Mouse (Mus musculus) liver, embryonic 16.5 days (tissue): ENCODE results near the gene Pde12. TPM values are rescaled to one million over a fixed set of nuclear protein-coding genes. Genes with fewer than 3 reads are reported as not detected.

Experiments used
- ATAC-seq: fragments of 200-750 bp; cut with Nextera tagmentation; 2 replicates; pipeline ENCODE4 v1.8.0; 2017; ENCODE audit warnings: low read depth, mild to moderate bottlenecking, moderate number of reproducible peaks, moderate library complexity
- H3K27ac ChIP-seq: fragments of 300-500 bp; sonication (generic); 2 replicates; pipeline ENCODE4 v1.5.1; 2014; ENCODE audit warnings: mild to moderate bottlenecking, low read length
- H3K27me3 ChIP-seq: fragments of 300-500 bp; sonication (generic); 2 replicates; pipeline ENCODE4 v1.6.1; 2014; ENCODE audit warnings: low read depth, low read length, mixed read lengths; ENCODE audit not compliant: control insufficient read depth, insufficient read depth
- H3K36me3 ChIP-seq: fragments of 300-500 bp; sonication (generic); 2 replicates; pipeline ENCODE4 v1.6.1; 2014; ENCODE audit warnings: mild to moderate bottlenecking; ENCODE audit not compliant: control insufficient read depth, insufficient read depth
- H3K4me1 ChIP-seq: fragments of 300-500 bp; sonication (generic); 2 replicates; pipeline ENCODE4 v1.6.1; 2014; ENCODE audit warnings: low read depth, low read length, mixed read lengths; ENCODE audit not compliant: control insufficient read depth
- H3K4me2 ChIP-seq: fragments of 300-500 bp; sonication (generic); 2 replicates; pipeline ENCODE4 v1.6.1; 2014; ENCODE audit warnings: low read depth, low read length, mixed read lengths
- H3K4me3 ChIP-seq: fragments of 300-500 bp; sonication (generic); 2 replicates; pipeline ENCODE4 v1.5.1; 2014; ENCODE audit warnings: low read depth, mild to moderate bottlenecking, low read length
- H3K9ac ChIP-seq: fragments of 300-500 bp; sonication (generic); 2 replicates; pipeline ENCODE4 v1.6.1; 2014; ENCODE audit warnings: low read depth, low read length
- H3K9me3 ChIP-seq: fragments of 300-500 bp; sonication (generic); replicated peaks from 2 replicates; pipeline ENCODE4 v1.6.1; 2016; ENCODE audit warnings: low read length; ENCODE audit not compliant: control insufficient read depth
- WGBS: fragments of 180-500 bp; shearing (Covaris S2); extraction: QIAGEN DNeasy Blood & Tissue Kit; methylation state at CpG from one replicate; pipeline ENCODE4 v1.1.7; 2014; ENCODE audit not compliant: insufficient replicate concordance; 5-methylcytosine and 5-hydroxymethylcytosine counted together
- microRNA-seq: library from miRNA; unstranded; fragments of <30 nt; microRNA quantifications from one replicate; pipeline ENCODE4, GENCODE M21; 2016
- polyA plus RNA-seq: library from polyadenylated mRNA; unstranded; fragments of >200 nt; fragmentation: Nextera tagmentation; extraction: Ambion mirVana; gene quantifications from 2 replicates; pipeline ENCODE4 v1.2.1, GENCODE M21; 2015

Gene Pde12
- polyA plus RNA-seq, 1 experiment from 2014 or later = 4.6 TPM

DNA sequence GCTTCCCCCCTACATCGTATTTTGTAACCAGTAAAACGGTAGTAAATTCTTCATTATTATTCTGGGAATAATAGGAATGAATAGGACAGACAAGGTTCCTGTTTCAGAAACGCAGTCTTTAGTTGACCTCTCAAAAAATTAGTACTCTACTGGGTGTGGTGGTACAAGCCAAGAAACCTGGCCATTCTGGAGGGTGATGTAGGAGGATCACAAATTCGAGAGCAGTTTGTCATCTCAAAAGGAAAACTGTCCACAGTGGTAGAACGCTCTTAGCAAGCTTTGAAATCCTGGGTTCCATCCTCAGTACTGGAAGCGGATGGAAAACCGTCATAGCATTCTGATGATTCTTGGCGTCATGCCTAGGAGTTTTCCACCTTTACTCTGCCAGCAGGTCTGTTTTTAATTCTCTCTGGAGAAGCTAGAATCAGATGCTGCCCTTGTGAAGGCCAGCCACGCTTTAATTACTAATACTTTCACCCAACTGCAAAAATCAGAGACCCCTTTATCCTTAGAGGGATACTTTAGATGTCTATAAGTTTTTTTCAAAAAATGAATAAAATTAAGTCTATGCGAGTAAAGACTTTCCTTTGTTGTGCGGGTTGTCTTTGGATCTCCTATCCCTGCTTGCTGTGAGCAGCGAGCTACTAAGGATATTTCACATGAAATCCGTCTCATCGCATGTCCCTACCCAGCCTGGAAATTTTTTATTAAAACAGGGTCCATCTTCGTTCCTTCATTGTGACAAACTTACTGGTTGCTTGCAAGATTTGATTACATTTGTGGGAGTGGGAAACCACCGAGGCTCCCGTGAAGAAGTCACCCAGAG, 32.4 kb downstream of the Pde12 start:
- ATAC-seq = 0 out of 2 replicates have a peak, but pooled peaks have one; percentile 0
- Histone ChIP-seq H3K4me3 (peak overlapping the region; percentile 94), H3K36me3 (no peaks in the 10 kb centered on the region), H3K27me3 (no peaks in the 10 kb centered on the region), H3K4me1 (peaks cover 20% of the 10 kb centered on the region), H3K9me3 (no peaks in the 10 kb centered on the region), H3K4me2 (peak overlapping the region; percentile 87), H3K9ac (peak overlapping the region; percentile 70), H3K27ac (peak overlapping the region; percentile 87)
- 22% methylated on average over 17 of the region's 17 CpGs for WGBS

DNA sequence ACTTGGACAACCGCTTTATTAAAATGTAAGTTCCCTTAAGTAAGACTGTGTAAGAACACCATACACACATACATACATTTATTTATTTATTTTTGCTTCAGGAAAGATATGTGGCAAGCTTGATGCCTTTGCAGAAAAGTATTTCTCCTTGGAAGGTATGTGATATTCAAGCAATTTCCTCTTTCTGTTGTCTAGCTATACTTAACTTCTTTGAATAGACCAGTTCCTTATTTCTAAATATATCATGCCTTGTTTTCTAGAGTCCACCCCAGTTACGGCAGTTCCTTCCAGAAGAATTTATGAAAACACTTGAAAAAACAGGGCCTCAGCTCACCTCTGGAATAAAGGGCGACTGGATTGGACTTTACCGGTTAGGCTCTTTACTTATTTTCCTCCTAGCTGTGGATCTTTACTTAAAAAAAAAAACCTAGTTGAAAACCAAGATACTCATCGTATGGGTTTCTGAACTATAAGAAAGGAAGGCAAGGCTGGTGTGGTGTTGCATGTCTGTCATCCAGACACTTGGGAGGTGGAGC, 43.0 kb downstream of the Pde12 start:
- Histone ChIP-seq H3K9ac (no peak overlapping the region), H3K27ac (no peak overlapping the region), H3K9me3 (no peaks in the 10 kb centered on the region), H3K4me3 (no peak overlapping the region), H3K4me2 (no peak overlapping the region), H3K4me1 (no peaks in the 10 kb centered on the region), H3K36me3 (peaks cover 29% of the 10 kb centered on the region), H3K27me3 (no peaks in the 10 kb centered on the region)
- WGBS = 58% methylated on average over 5 of the region's 5 CpGs
- ATAC-seq = no peak

DNA sequence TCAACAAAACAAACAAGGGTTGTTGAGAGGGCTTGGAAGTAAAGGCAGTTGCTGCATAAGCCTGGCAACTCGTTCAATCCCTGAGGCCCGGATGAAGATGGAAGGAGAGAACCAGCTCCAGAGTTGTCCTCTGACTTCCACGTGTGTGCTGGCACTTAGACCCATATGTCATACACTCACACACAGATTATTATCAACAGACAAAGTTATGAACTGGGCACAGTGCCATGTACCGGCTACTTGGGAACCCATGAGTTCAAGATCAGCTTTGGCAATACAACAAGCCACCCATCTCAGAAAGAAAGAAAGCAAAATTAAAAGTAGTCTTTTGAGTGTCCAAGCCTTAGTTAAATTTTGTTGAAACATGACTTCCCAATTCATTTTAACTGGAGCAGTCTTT, 44.4 kb downstream of the Pde12 start:
- Histone ChIP-seq H3K9ac (no peak overlapping the region), H3K27ac (no peak overlapping the region), H3K4me2 (no peak overlapping the region), H3K4me3 (no peak overlapping the region), H3K9me3 (no peaks in the 10 kb centered on the region), H3K36me3 (peaks cover 29% of the 10 kb centered on the region), H3K4me1 (no peaks in the 10 kb centered on the region), H3K27me3 (no peaks in the 10 kb centered on the region)
- WGBS = 71% methylated on average over 4 of the region's 4 CpGs
- ATAC-seq = no peak

DNA sequence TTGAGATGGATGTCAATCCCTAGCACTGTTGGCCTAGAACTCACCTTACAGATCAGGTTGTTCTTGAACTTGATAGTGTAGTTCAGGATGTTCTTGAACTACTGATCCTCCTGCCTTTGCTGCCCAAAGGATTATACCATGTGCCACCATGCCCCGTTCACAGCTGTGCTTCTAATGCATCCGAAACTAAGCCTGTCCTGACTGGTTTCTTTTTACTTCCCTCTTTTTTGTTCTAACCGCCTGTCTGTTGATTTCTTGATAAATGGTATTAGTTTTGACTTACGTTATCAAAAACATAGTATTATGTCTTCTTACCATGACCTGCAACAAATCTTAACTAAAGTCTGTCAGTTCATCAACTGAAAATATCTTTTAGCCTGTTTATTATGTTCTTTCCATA, 59.0 kb downstream of the Pde12 start:
- Histone ChIP-seq H3K9ac (no peak overlapping the region), H3K4me1 (no peaks in the 10 kb centered on the region), H3K9me3 (no peaks in the 10 kb centered on the region), H3K27ac (no peak overlapping the region), H3K4me3 (no peak overlapping the region), H3K4me2 (no peak overlapping the region), H3K27me3 (no peaks in the 10 kb centered on the region), H3K36me3 (peaks cover 21% of the 10 kb centered on the region)
- 48% methylated on average over 4 of the region's 4 CpGs for WGBS
- ATAC-seq = no peak

Small RNA genes lying within 50 kb of the gene (microRNA-seq; reads per million reads assigned to microRNA genes)
- 2.7 reads per million, percentile 6 among the genes with 10 or more reads in this experiment for gene Mir7672

Other genes starting within 250 kb of the Pde12 start
- gene Slmap, start 135.0 kb downstream of the Pde12 start, polyA plus RNA-seq = 7.5 and 8.1 TPM in 2 replicates
- 8.9 and 9.2 TPM in 2 replicates for gene Dennd6a, start 96.0 kb downstream of the Pde12 start, polyA plus RNA-seq
- 154 and 161 TPM in 2 replicates for gene Arf4, start 31.8 kb downstream of the Pde12 start, polyA plus RNA-seq
- 0.01 and 0.02 TPM in 2 replicates for gene Dnah12, start 23.4 kb upstream of the Pde12 start, polyA plus RNA-seq
- gene Asb14, start 224.7 kb upstream of the Pde12 start, polyA plus RNA-seq = 0.06 TPM in 1 of 2 replicates, not detected in the other